Mouse (Mus musculus) left cerebral cortex, adult 11 months (tissue): ENCODE results near the gene Slc35f4.
"Not testable (repeated sequence)": the region's sequence is repeated elsewhere in the genome, so short reads cannot be mapped to it uniquely, and the experiment has no call there.

ENCODE experiments used
- DNase-seq: peaks from one replicate; pipeline ENCODE4 v3.0.0; 2022; ENCODE audit warnings: low spot score

Gene Slc35f4

DNA sequence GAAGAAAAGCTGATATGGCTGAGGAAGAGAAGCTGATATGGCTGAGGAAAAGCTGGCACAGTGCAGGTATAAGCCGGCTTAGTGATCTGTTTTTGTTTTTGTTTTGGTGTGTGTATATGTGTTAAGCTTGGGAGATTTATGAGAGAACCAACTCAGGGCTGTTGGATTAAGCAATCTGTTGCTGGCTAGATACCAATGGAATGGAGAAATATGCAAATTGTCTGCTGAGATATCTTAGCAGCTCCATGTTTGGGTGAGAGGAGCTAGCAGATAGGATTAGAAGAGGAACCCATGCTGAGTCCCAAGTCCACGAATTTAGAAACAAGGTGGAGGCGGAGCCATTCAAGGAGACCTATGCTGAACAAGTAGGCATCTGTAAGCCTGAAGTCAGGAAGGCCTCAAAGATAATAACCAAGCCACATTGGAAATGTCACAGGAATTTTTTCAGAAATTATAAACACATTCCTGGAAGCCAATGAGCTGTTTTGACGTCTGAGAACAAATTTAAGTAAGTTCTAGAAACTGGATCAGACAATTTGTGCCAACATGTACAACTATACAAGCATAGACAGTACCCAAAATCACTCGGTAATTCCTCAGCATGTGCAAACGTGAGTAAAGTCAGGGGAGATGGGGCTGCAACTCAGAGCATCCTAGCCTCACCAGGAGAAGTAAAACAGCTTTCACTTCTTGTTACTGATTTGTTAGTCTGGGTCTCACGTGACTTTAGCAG, 177.5 kb downstream of the Slc35f4 start:
- peak; percentile 7 for DNase-seq

DNA sequence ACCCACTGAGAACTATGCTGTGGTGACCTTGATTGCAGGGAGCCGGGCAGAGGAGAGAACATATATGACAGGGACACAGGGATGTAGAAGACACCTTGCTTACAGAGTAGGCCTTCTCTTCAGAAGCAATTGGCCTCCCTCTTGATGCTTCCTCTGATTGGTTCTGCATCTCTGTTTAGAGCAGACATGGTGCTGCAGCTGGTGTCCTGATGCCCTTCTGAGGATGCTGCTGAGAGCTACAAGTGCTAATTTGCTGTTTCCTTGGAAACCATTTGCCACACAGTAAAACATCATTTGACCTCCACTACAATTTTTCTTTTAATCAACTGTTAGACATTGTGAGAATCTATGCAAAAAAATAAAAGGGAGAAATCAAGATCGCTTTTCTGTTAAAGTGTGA, 180.0 kb downstream of the Slc35f4 start:
- DNase-seq: no peak

DNA sequence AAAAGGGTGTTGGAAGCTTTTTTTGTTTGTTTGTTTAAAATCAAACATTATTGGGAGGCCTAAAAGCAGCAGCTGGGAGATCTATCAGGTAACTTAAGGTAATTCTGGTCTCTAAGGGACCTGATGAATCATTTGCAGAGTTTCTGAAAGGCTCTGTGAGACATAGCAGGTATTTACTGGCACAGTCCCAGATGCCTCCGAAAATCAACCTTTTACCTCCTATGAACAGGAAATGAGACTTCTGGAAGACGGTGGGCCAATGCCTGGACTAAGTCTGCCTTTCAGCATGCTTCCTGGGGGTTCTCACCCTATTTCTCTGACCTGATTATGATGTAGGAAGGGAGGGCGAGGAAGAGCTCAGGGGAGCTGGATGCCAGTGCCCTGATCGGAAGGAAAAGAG, 188.8 kb downstream of the Slc35f4 start:
- no peak for DNase-seq

DNA sequence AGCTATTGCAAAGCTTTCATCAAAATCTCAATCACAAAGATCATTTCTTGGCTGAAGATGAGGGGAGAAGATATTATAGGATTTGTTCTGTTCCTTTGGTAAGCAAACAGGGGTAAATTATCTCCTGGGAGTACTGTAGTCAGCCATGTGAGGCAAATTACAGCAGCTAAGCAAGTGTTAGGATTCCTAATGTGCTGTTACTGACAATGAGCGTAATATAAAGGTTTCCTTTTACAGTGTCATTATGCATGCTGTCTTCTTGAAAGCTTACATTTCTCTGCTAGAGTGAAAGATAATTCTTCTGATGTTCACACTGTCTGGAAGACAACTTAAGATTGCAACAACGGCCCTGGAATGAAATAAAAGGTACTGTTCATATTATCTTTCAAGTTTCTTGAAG, 192.0 kb downstream of the Slc35f4 start:
- DNase-seq: no peak

DNA sequence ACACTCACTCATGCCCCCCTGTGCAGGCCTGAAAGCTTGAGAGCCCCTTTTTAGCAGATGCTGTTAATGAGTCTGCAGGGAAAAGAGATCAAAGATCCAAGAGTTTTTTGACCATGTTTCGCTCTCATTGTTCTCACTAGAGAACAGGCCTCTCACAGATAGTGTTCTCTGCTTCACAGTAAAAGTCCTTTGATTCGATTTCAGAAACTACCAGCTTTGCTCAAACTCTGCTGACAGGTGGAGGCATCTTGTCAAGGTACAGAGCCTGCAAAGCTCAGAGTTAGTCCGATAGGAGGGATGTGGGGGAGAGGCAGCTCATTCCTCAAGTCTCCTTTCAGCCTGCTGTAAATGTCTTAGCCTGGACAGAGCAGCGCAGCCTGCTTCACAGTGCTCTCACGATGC, 209.4 kb downstream of the Slc35f4 start:
- DNase-seq: no peak

DNA sequence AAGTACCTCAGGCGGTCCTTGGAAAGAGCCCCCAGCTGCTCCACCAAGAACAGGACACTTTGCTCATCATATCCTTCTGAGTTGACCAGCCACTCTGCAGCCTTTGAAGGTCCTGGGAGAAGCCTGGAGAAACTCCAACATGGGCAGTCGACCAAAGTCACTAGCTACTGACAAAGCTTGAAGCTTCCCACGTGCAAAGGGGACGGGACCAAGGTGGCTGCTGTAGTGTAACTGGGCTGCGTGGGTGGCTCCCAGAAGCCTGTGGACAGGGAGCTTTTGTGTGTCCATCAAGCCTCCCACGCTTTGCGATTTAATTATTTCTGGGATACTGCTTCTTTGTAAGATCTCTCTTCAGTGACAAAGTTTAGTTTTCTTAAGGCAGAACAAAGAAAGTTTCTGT, 211.9 kb downstream of the Slc35f4 start:
- no peak for DNase-seq

DNA sequence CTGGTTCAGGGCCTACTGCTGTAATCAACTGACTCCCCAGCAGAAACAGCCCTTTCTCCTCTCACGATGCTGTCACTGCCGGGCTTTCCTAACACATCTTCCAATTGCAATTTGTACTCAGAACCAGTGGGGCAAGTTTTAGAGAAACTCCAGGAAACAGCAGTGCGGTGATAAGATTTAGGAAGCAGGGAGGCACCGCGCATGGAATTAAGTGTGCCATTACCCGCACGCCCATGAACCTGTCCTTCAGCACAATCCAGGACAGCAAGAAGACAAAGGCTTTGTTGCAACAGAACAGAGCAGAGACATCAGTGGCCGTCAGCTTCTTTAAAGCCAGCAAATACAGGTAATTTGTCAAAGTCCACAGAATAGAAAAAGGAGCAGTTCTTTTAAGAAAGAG, 212.5 kb downstream of the Slc35f4 start:
- no peak for DNase-seq

DNA sequence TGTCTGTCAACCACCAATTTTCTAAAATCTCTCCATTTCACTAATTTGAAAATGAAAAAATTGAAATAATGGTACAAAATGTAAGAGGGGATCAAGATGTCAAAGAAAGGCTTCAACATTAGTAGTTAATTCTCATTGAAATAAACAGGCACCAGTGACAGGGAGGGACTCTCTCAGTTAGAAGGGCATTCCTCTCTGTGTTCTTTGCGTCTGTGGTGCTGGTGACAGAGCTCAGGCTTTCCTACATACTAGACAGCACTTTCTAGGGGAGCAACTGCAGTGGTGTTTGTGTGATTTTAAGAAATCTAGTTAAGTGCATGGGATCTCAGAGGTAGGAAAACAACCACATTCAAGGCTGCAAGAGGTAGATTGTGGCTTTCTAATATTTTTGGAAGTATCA, 214.3 kb downstream of the Slc35f4 start:
- DNase-seq: no peak

DNA sequence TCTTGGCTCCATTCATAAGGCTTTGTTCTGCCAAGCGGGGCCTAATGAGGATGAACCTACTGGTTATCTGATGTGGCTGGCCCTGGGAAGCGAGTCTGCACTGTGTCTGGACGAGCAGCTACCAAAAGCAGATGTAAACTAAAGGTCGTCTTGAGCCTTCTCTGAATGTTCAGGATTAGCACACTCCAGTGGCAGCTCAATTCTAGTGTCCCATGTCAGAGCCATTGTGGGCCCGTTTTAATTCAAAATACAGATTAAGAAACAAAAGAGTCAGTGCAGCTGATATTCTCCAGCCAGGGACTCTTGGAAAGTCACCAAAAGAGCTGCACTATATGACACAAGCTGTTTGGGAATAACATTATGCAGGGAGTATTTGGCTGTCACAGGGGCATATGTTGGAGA, 214.8 kb downstream of the Slc35f4 start:
- no peak for DNase-seq

DNA sequence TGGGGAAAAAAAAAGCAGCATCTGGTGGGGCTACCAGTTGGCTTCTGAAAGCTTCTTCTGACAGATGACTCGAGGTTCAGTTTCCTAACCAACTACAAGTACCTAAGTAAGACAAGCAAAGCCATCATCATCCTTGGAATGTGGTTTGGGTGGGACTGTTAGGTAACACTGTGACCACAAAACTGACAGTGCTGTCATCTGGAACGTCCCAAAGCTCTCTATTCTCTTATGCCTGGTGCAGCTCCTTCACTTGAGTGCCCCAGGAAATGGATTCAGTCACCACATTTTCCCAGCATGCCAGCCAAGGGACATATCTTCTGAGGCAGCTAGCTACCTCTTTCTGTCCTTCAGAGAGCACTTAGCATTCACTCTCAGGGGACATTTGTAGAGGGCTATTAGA, 216.2 kb downstream of the Slc35f4 start:
- no peak for DNase-seq

DNA sequence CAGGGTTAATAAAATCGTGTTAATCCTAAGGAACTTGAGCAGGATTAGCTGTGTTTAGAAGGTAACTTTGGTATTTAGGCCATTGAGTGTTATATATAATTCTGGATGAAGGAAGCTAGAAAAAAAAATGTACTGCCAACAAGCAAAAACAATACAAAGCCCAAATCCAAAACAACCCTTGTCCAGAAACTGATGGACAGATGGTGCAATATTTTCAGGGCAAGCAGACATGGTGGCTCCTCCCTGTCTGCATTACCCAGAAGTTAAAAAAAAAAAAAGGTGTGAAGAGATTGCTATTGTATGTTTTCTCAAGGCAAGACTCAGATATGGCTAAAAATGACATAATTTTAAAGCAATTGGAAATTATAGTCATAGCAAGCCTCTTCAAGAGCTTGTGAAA, 217.3 kb downstream of the Slc35f4 start:
- no peak for DNase-seq

DNA sequence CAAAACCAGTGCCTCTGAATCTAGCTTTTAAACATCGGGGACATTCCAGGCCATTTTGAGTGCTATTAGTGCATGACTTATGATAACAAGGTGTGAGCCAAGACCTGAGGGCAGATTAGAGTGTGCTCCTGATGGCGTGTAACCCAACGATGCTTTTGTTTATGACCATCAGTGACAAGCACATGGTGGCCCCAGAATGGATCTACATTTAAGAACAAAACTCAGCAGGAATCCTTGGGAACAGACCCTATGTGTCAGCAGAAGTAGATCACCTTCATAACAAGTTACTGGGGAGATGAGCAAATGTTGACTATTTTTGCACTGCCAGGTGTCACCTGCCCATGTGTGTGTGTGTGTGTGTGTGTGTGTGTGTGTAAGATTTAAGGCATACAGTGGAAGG, 218.0 kb downstream of the Slc35f4 start:
- no peak for DNase-seq

DNA sequence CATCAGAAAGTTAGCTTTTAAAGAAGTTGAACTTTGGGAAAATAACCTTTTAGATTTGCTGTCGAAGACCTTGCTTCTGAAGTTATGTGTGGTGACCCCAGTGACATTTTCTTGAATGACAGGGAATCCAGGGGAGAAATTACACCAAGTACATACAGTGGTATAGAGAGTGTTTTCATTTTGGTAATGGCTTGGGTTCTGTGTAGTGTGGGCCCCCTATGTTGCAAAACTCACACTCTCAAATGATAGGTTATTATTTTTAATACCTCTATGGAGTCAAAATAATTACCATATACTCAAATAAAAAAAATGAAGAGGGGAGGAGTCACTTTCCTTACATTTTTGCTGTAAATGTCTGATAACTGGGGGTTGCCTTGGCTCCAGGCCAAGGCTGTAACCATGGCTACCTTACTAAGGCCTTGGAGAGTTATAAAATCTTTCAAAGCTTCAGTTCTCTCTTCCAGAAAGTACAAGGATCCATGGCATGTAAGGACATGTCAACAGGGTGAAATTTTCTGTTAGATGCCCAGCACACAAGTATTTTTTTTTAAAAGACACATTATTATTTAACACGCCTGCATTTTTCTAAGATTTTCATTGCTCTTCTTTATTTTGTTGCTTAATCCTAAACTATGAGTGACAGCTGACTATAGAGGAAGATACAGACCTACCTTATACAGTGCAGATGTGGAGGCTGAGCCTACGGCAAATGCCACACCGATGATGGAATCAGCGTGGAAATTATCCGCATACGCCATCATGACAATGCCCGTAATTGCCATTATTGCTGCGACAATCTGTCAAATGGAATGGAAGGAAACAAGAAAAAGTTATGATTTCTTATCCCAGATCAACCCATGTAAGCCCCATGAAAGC, 220.1 kb downstream of the Slc35f4 start:
- DNase-seq: no peak

DNA sequence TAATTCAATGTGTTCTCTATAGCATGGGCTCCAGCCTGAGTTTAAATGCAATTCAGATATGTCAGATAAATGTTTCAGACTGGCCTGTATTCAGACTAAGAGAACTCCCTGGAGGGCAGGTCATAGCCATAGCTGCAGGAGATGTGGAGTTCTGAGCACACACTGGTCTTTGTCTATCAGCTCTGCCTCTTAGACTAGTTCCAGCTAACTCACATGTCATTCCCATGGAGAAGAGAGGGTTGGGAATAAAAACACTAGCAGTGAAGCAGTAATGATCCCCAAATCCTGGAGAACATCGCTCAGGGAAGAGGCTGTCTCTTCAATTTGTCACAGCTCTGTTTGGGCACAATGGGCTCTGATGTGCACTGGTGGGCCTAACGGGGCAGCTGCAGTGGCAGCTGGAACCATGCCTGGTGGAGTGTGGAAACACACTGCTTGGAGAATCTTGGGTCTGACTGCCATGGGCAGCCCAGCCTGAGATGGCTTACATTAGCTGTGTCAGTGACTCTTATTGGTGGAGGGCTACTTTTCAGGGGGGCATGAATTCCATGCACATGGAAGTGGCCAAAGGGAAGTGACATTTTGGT, 223.5 kb downstream of the Slc35f4 start:
- DNase-seq: no peak

DNA sequence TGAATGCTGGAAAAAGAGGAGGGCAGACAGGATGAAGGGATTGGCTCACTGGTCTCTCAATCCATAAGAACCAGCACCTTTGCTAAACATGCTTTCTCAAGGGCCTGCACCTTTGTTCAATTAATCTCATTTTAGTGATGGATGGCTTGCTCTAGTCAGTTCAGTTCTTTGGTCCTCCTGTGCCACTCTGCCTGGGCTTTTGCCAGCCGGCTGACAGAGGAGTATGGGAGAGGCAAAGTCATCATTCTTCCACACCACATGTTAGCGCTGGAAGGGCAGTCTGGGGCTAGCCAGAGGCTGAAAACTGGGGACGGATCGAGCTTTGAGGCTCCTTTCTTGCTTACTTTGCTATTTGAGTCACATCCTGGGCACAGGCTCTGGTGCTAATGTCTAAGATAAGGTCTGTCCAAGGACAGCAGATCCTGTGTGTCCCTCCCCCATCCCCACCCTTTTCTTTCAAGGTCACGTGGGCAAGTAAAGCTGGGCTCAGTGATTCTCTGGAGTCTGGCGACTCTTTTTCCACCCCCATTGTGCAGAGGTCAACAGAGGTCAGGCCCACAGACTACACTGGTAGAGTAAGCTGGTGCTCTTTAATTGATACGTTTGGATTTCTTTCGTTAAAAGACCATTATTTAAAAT, 224.7 kb downstream of the Slc35f4 start:
- no peak for DNase-seq

DNA sequence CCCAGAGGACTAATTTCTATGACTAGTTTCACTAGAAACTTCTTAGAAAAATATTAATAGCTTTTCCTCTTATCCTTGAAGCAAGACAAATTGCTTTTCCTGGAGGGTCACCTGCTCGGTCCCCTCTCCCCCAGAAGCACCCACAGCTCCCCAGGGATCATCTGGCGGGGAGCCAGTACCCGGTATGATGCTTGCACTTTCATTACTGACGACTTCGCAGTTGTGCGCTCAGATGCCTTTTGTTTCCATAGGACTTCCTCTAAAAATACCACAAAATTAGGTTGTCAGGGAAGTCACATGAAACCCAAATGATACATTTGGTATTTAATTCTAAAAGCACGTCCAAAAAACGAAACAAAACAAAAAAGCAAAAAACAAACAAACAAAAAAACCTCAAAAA, 225.5 kb downstream of the Slc35f4 start:
- DNase-seq: no peak

DNA sequence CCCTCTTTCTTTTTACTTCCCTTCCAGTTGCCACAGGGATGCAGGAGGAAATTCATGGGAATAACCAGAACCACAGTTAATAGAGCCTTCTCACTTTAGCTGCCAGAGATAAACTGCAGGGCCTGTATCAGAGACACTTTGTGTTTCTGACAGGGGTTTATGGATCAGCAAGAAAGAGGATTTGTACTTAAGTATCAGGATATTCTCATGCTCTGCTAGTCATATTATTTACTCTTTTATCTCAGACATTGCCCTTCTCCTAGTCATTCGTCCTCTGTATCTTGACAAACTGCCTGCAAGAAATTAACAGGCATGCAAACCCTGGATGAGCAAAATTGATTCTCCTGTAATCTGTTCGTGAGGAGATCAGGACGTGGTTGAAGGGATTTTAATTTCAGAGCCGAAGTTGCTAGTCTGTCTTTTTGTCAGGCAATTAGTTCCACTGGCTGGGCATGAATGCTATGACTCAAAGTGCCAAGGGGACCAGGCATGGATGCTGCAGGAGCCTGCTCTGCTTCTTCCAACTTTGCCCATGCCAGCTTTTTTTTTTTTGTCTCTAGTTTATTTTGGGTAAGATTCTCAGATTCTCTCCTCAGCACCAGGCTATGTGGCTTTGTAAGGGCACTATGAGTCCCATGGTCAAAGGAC, 231.9 kb downstream of the Slc35f4 start:
- no peak for DNase-seq

DNA sequence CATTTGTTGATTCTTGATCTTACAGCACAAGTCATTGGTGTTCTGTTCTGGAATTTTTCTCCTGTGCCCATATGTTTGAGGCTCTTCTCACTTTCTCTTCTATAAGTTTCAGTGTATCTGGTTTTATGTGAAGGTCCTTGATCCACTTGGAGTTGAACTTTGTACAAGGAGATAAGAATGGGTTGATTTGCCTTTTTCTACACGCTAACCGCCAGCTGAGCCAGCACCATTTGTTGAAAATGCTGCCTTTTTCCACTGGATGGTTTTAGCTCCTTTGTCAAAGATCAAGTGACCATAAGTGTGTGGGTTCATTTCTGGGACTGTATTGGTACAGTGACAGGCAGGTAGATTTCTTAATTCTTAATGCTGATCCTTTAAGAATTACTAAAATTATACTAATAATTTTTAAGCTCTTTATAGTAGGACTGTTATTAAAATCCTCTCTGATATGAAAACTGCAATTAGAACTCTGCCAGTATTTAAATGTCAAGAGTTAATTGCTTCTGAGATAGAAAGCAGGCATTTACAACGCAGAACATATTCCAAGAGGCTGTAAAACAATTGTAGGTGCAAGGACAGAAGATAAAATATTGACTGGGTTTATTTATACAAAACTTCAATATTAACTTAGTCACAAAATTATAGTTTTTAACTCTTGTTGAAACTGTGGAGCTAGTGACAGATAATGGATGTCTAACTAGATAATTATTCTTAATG, 235.7 kb downstream of the Slc35f4 start:
- DNase-seq: no peak

DNA sequence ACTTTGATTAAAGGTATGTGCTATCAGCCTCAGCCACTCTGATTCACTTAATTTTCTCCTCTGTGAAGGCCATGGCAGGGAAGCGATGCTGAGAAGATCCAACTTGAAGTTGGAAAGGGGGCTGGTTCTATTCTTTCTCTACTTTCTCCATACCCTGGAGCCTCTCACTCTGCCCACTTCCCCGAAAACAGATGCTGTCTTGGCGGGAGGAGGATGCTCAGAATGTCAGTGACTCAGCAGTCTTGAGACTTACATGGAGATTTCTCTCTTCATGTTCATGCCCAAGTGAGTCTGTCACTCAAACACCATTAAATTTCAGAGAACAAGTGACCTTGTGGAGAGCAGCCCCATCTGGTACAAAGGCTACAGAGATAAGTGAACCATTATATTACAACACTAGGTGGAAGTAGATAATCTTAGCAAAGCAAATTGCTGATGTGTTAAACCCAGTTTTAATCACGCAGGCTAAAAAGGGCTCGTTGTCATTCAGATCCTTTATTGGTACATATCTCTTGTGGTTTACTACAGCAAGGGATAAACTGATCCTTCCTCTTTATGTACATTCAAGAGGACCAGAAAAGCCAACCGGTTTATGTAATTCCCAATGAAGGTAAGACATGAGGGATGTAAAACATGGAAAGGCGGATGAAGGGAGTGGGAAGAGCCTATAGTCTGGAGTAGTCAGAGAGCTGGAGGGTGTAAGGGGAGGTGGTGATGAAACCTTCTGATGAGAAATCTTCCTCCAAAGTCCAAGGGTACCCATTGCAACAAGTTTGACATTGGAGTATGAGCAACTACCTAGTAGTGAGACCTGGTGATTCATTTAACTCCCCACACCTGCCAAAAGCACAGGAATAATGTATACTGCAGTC, 241.8 kb downstream of the Slc35f4 start:
- DNase-seq: peak; percentile 7

DNA sequence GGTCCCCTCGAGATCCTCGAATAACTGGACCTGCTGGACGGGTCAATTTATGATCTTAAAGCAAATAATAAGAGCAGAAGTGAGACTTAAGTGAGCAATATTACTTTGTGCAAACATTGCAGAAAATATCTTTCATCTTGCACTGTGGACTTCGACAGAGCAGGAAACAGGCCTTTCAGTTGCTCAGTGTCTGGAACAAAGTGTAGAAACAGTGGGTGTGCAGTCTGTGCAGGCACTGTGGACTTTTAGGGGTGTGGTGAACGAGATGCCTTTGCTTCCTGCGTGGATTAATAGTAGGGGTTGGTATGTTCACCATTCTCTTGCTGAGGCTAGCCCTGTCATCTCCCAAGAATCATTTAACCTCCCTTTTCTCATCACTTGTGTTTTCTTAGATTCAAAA, 247.0 kb downstream of the Slc35f4 start:
- DNase-seq: no peak

DNA sequence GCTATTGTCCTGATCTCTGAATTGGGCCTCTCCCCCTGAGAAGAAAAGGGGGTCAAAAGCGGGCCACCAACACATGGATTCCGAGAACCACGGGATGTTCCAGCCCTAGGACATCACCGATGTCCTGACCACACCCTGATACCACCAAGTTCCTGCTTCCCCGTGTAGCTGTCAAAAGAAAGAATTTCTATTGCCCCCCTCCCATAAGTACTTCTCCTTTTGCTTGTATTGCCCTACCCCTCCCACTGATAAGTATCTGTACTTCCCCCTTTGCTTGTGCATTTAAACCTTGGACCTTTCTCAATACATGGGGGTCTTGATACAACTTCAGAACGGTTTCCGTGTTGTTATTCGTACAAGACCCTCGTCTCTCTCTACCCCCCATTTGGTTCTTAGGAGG, 247.4 kb downstream of the Slc35f4 start:
- not testable (repeated sequence) for DNase-seq
